Mouse (Mus musculus): ENCODE measurements around the gene Gm5767.

DNA sequence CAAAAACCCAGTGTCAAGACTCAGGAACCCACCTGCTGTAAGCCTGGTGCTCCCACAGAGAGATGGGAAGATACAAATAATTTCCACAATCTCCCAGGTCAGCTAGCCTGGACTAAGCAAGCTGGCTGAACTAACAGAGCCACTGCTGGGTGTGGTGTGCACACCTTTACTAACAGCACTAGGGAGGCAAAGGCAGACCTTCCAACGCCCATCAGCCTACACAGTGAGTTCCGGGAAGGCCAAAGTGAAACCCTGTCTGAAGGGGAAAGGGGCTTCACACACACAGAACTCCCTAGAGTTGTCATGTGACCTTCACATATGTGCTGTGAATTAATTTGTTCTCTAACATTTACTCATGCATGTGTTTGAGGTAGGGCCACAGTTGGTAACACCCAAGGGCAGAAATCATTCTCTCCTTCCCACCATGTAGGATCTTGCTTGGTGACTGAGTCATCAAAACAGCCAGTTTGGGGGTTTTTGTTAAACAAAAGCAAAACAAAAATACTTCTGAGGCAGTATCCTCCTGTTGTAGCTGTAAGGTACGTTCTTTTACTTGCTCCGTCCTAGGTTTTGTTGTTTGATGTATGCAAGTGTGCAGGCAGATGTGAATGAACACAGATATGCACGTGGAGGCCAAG lies 47.7 kb downstream of the Gm5767 start:
- TF ChIP-seq CTCF (IDR thresholded peaks at IDR 0.05; ENCODE audit: borderline replicate concordance, insufficient read depth, low read depth, low read length) (no peak), POLR2A (IDR thresholded peaks at IDR 0.05; ENCODE audit: borderline replicate concordance, insufficient read depth, low read length) (no peak)

All from cerebellum, adult 2 months (tissue).